Comparison of ENCODE assay signal across 8 mouse cellular contexts in the genomic region with DNA sequence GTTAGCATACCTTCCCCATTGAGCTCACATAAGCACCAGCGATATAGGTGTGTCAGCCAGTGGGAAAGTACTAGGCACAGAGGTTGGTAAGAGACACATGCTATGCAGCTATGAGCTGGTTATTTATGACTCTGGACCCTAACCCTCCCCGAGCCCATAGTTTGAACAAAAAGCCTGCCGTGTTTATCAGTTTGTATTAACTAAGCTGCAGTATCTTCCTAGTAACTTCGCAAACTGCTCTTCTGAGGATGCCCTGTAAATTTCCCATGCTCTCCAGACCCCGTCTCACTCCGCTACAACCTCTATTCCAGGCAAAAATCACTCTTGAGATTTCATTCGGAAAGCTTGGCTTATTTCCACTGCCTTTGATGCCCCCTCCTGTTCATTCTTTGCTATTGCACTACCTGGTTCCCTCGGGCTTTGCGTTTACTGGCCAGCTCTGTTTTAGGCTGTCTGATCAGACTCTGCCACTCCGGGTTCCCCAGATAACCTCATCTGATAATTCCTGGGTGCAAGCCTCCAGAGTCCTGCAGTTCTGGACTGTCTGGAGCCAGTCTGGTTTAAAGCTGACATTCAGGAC. TPM values are rescaled to one million over a fixed set of nuclear protein-coding genes. Genes with fewer than 3 reads are reported as not detected.
DNase-seq lines count a peak whose midpoint lies in the region; ATAC-seq and TF ChIP-seq lines count a peak whose summit lies in the region.

No protein-coding gene starts in this region.

- no peaks in the 10 kb centered on the region for H3K4me1 ChIP-seq in liver, adult 2 months (ENCODE audit: control insufficient read depth, insufficient read depth, low read length)
- H3K4me1 ChIP-seq in liver, embryonic 12.5 days = no peaks in the 10 kb centered on the region

- no peaks in the 10 kb centered on the region for H3K36me3 ChIP-seq in liver, adult 2 months (ENCODE audit: control insufficient read depth, insufficient read depth, low read length)
- no peaks in the 10 kb centered on the region for H3K36me3 ChIP-seq in liver, embryonic 12.5 days

- no peak for TF ChIP-seq POLR2A in liver, adult 2 months (IDR thresholded peaks at IDR 0.05; ENCODE audit: extremely low read depth, insufficient read depth, low read length)

- peak; percentile 44 for TF ChIP-seq CTCF in liver, adult 2 months (IDR thresholded peaks at IDR 0.05; ENCODE audit: low read depth, low read length)

- peak; percentile 28 for DNase-seq in liver, adult 2 months (ENCODE audit: extremely low read depth, low read depth, low spot score)
- DNase-seq in MN1 (ENCODE audit: low spot score) = peak; percentile 83
- DNase-seq in cerebellum, adult 18-20 months = peak; percentile 61 to 70
- peak; percentile 55 to 71 for DNase-seq in kidney, postnatal 4 days
- peak; percentile 53 for DNase-seq in thymus, postnatal 14 days

- 30% methylated on average over 10 of the region's 10 CpGs for WGBS in liver, adult 2 months
- 24% methylated on average over 10 of the region's 10 CpGs for whole genome bisulfite sequencing in liver, embryonic 12.5 days (ENCODE audit: insufficient replicate concordance)

- H3K79me2 ChIP-seq in liver, adult 2 months (ENCODE audit: control insufficient read depth, insufficient read depth, low read length) = no peaks in the 10 kb centered on the region

- H3K9me3 ChIP-seq in liver, embryonic 12.5 days (replicated peaks) = no peaks in the 10 kb centered on the region

- H3K27ac ChIP-seq in liver, adult 2 months (replicated peaks; ENCODE audit: insufficient read depth, low read depth, low read length) = no peak overlapping the region
- H3K27ac ChIP-seq in liver, embryonic 12.5 days = no peak overlapping the region

- no peak overlapping the region for H3K9ac ChIP-seq in liver, adult 2 months (ENCODE audit: low read depth, low read length)
- H3K9ac ChIP-seq in liver, embryonic 12.5 days = no peak overlapping the region

- no peak overlapping the region for H3K4me3 ChIP-seq in liver, adult 2 months (ENCODE audit: insufficient read depth, low read depth, low read length)
- no peak overlapping the region for H3K4me3 ChIP-seq in liver, embryonic 12.5 days

- H3K4me2 ChIP-seq in liver, embryonic 12.5 days = no peak overlapping the region

- no peaks in the 10 kb centered on the region for H3K27me3 ChIP-seq in liver, adult 2 months (ENCODE audit: control insufficient read depth, insufficient read depth, low read length)
- peaks cover 24% of the 10 kb centered on the region for H3K27me3 ChIP-seq in liver, embryonic 12.5 days (replicated peaks)

- no peak for ATAC-seq in liver, embryonic 12.5 days
- ATAC-seq in frontal cortex, adult (ENCODE audit: low TSS enrichment) = peak; percentile 70
- peak; percentile 67 for ATAC-seq in megakaryocyte-erythroid progenitor cell, adult 5-6 weeks (replicated peaks; ENCODE audit: low FRiP score, low TSS enrichment, poor library complexity, severe bottlenecking)

RNA-seq across cellular contexts. Expression of gene Tm9sf4, which starts 18.4 kb away (rescaled TPM):
- 28.0 and 37.1 TPM in 2 replicates for total RNA-seq in liver, adult 2 months (2014; rRNA removed)
- 38.8 and 45.5 TPM in 2 replicates for polyA plus RNA-seq in liver, adult 2 months (2012; rRNA removed)
- polyA plus RNA-seq in liver, embryonic 12.5 days (2016; fragmentation: Nextera tagmentation; extraction: Ambion mirVana) = 43.4 and 44.8 TPM in 2 replicates
- 53.7 and 58.7 TPM in 2 replicates for total RNA-seq in megakaryocyte-erythroid progenitor cell, adult 5-6 weeks (2014; fragmentation: Nextera tagmentation)
- 49.5 and 97.3 TPM in 2 replicates for total RNA-seq in megakaryocyte-erythroid progenitor cell, adult 5-6 weeks (2017)

RNA-seq across cellular contexts. Expression of gene Hck, which starts 34.4 kb away (rescaled TPM):
- total RNA-seq in liver, adult 2 months (2014; rRNA removed) = 7.7 and 8.1 TPM in 2 replicates
- 2.8 and 5.7 TPM in 2 replicates for polyA plus RNA-seq in liver, adult 2 months (2012; rRNA removed)
- polyA plus RNA-seq in liver, embryonic 12.5 days (2016; fragmentation: Nextera tagmentation; extraction: Ambion mirVana) = 5.6 and 6.5 TPM in 2 replicates
- total RNA-seq in megakaryocyte-erythroid progenitor cell, adult 5-6 weeks (2014; fragmentation: Nextera tagmentation) = 2.2 TPM in 1 of 2 replicates, not detected in the other
- 0.23 and 3.3 TPM in 2 replicates for total RNA-seq in megakaryocyte-erythroid progenitor cell, adult 5-6 weeks (2017)

Comparison
In these comparisons a context has a peak if more than half of its experiments do, and no peak if none do; other contexts are left out.
1. DNase-seq: peak in every context shown above with its lines; median percentile 83 in MN1; 66 in cerebellum, adult 18-20 months; 63 in kidney, postnatal 4 days; 53 in thymus, postnatal 14 days; 28 in liver, adult 2 months.